ENCODE assay signal across 8 mouse cellular contexts in the genomic region with DNA sequence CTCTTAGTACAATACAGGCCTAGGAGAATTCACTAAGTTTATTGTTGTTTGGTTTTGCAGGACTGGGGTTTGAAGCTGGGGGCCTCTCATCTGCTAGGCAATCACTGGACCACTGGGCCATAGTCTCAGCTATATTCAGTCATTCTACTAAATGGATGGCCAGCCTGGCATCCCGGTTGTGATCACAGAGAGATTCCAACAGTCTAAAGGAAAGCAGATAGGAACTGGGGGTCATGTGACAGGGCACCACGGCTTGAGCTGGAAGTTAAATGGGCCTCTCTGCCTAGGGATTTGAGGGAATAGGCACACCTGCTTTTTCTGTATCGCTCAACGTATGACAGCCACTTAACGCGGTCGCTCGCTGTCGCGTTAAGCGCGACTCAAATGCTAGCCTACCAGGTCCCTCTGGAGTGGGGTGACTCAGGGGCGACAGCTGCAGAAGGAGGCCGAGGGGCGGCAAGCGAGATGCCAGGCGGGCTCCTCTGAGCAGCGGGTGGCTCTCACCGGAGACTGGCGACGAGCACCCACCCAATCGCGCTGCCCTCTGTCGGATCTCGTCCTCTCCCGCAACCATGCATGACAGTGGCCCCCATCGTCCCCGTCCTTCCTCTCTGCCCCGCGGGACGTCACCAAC. TPM values are rescaled to one million over a fixed set of nuclear protein-coding genes. Genes with fewer than 3 reads are reported as not detected.
DNase-seq lines count a peak whose midpoint lies in the region; ATAC-seq and TF ChIP-seq lines count a peak whose summit lies in the region.

No protein-coding gene starts in this region.

- H3K4me1 ChIP-seq in heart, embryonic 15.5 days (replicated peaks) = peaks cover 25% of the 10 kb centered on the region
- peaks cover 0 to 8% of the 10 kb centered on the region in 2 experiments; a peak in 1 of 4 replicates for H3K4me1 ChIP-seq in MEL (ENCODE audit: control insufficient read depth in 1 of 2, insufficient read depth in 2 of 2, low read length in 2 of 2)
- peaks cover 21% of the 10 kb centered on the region for H3K4me1 ChIP-seq in forebrain, embryonic 16.5 days (replicated peaks; ENCODE audit: control insufficient read depth, insufficient read depth, low read length)
- H3K4me1 ChIP-seq in midbrain, embryonic 11.5 days (ENCODE audit: control insufficient read depth, insufficient read depth, low read length) = peaks cover 9% of the 10 kb centered on the region

- H3K9ac ChIP-seq in heart, embryonic 15.5 days = peak overlapping the region; percentile 71
- peak overlapping the region; percentile 86 for H3K9ac ChIP-seq in MEL (ENCODE audit: control insufficient read depth, low read depth, low read length, poor library complexity, severe bottlenecking)
- H3K9ac ChIP-seq in forebrain, embryonic 16.5 days (replicated peaks; ENCODE audit: low read depth, low read length) = peak overlapping the region; percentile 60
- peak overlapping the region; percentile 76 for H3K9ac ChIP-seq in midbrain, embryonic 11.5 days (ENCODE audit: low read length)

- no peak for TF ChIP-seq RAD21 in MEL (IDR thresholded peaks at IDR 0.05; ENCODE audit: low read depth, low read length)

- no peak for TF ChIP-seq EP300 in MEL (IDR thresholded peaks at IDR 0.05; ENCODE audit: low read depth in 1 of 2, low read length in 2 of 2)

- WGBS in heart, embryonic 15.5 days = under 1% methylated on average over 31 of the region's 31 CpGs
- under 1% methylated on average over 31 of the region's 31 CpGs for WGBS in forebrain, embryonic 16.5 days
- WGBS in midbrain, embryonic 11.5 days = 1% methylated on average over 31 of the region's 31 CpGs

- TF ChIP-seq POLR2A in MEL (IDR thresholded peaks at IDR 0.05; ENCODE audit: control insufficient read depth in 1 of 2, insufficient read depth in 1 of 2, low read depth in 1 of 2, low read length in 2 of 2, poor library complexity in 1 of 2) = peak in 1 of 2 experiments; percentile 88; a peak in 3 of 4 replicates

- H3K9me3 ChIP-seq in heart, embryonic 15.5 days (replicated peaks) = no peaks in the 10 kb centered on the region
- H3K9me3 ChIP-seq in MEL (replicated peaks; ENCODE audit: insufficient read depth, low read length) = no peaks in the 10 kb centered on the region
- no peaks in the 10 kb centered on the region for H3K9me3 ChIP-seq in forebrain, embryonic 16.5 days (ENCODE audit: control insufficient read depth, low read length)
- H3K9me3 ChIP-seq in midbrain, embryonic 11.5 days (ENCODE audit: control insufficient read depth, low read length) = no peaks in the 10 kb centered on the region

- intact Hi-C loops in heart, postnatal 36 days (cut with DNase I) = loop anchor here (2.0 to 5.0 kb wide), 3 partner anchors 90 to 514 kb away; a partner anchor contains a TSS

- H3K27me3 ChIP-seq in heart, embryonic 15.5 days = no peaks in the 10 kb centered on the region
- H3K27me3 ChIP-seq in MEL (ENCODE audit: control insufficient read depth in 1 of 2, insufficient read depth in 2 of 2, low read length in 2 of 2) = no peaks in the 10 kb centered on the region
- no peaks in the 10 kb centered on the region for H3K27me3 ChIP-seq in forebrain, embryonic 16.5 days (replicated peaks; ENCODE audit: control insufficient read depth, insufficient read depth, low read length)
- H3K27me3 ChIP-seq in midbrain, embryonic 11.5 days (ENCODE audit: control insufficient read depth, insufficient read depth, low read length) = no peaks in the 10 kb centered on the region

- H3K4me2 ChIP-seq in heart, embryonic 15.5 days = peak overlapping the region; percentile 94
- peak overlapping the region; percentile 94 for H3K4me2 ChIP-seq in forebrain, embryonic 16.5 days (ENCODE audit: low read length)
- H3K4me2 ChIP-seq in midbrain, embryonic 11.5 days = peak overlapping the region; percentile 68

- H3K36me3 ChIP-seq in heart, embryonic 15.5 days = peaks cover 16% of the 10 kb centered on the region
- H3K36me3 ChIP-seq in MEL (ENCODE audit: control insufficient read depth in 1 of 2, insufficient read depth in 2 of 2, low read length in 2 of 2) = peaks cover 14 to 15% of the 10 kb centered on the region in 2 experiments
- H3K36me3 ChIP-seq in forebrain, embryonic 16.5 days (ENCODE audit: control insufficient read depth, insufficient read depth) = peaks cover 5% of the 10 kb centered on the region; the same call in 1 of the 2 replicates
- no peaks in the 10 kb centered on the region; the same call in 1 of the 2 replicates for H3K36me3 ChIP-seq in midbrain, embryonic 11.5 days (ENCODE audit: control insufficient read depth, insufficient read depth, low read length)

- H3K79me2 ChIP-seq in MEL (ENCODE audit: control insufficient read depth, insufficient read depth, low read length, poor library complexity) = peaks cover 20% of the 10 kb centered on the region

- no peak for DNase-seq in heart, postnatal 36 days
- peak; percentile 69 for DNase-seq in MEL (ENCODE audit: low read depth, low spot score)
- DNase-seq in midbrain, embryonic 11.5 days (ENCODE audit: low spot score, missing footprints) = no peak
- DNase-seq in frontal cortex, postnatal 36 days (ENCODE audit: low spot score in 2 of 2) = no peak
- DNase-seq in spleen, adult 12 weeks (ENCODE audit: low spot score) = no peak

- H3K4me3 ChIP-seq in heart, embryonic 15.5 days = peak overlapping the region; percentile 93
- H3K4me3 ChIP-seq in MEL (ENCODE audit: control insufficient read depth in 1 of 2, insufficient read depth in 1 of 2, low read depth in 2 of 2, low read length in 2 of 2) = peak overlapping the region; percentile 62 to 89
- peak overlapping the region; percentile 79 for H3K4me3 ChIP-seq in forebrain, embryonic 16.5 days (replicated peaks; ENCODE audit: low read length)
- H3K4me3 ChIP-seq in midbrain, embryonic 11.5 days (ENCODE audit: low read depth, low read length) = peak overlapping the region; percentile 73

- H3K27ac ChIP-seq in heart, embryonic 15.5 days = peak overlapping the region; percentile 53
- H3K27ac ChIP-seq in MEL (ENCODE audit: control insufficient read depth, low read depth, low read length) = peak overlapping the region; percentile 49
- no peak overlapping the region for H3K27ac ChIP-seq in forebrain, embryonic 16.5 days (ENCODE audit: low read length)
- H3K27ac ChIP-seq in midbrain, embryonic 11.5 days (ENCODE audit: low read depth, low read length) = no peak overlapping the region; the same call in 1 of the 2 replicates

- ATAC-seq in heart, embryonic 15.5 days (replicated peaks; ENCODE audit: insufficient number of reproducible peaks, insufficient read depth, low FRiP score, low read depth) = no peak
- ATAC-seq in forebrain, embryonic 16.5 days = no peak
- no peak for ATAC-seq in midbrain, embryonic 11.5 days (ENCODE audit: low FRiP score)
- no peak for ATAC-seq in inflammation-experienced regulatory T-cells, adult 6 months

- no peak for TF ChIP-seq CTCF in MEL (IDR thresholded peaks at IDR 0.05 in 2 of 3, conservative IDR thresholded peaks at IDR 0.05 in 1 of 3; ENCODE audit: control insufficient read depth in 1 of 3, insufficient read depth in 1 of 3, low read depth in 2 of 3, low read length in 3 of 3, poor library complexity in 1 of 3, severe bottlenecking in 1 of 3)

TF ChIP-seq in MEL, 35 proteins besides CTCF, POLR2A, EP300 and RAD21 (continues in another document):
- TF ChIP-seq POLR2AphosphoS5 (IDR thresholded peaks at IDR 0.05; ENCODE audit: borderline replicate concordance, low read depth, low read length) = no peak
- TF ChIP-seq MYC (IDR thresholded peaks at IDR 0.05; ENCODE audit: low read depth, low read length) = no peak
- TF ChIP-seq MAFK (IDR thresholded peaks at IDR 0.05; ENCODE audit: borderline replicate concordance, low read depth, low read length) = no peak
- no peak for TF ChIP-seq ZNF384 (IDR thresholded peaks at IDR 0.05; ENCODE audit: low read depth, low read length)
- TF ChIP-seq TBP (IDR thresholded peaks at IDR 0.05; ENCODE audit: low read depth, low read length) = 0 out of 2 replicates have a peak, but pooled peaks have one; percentile 17
- TF ChIP-seq USF2 (IDR thresholded peaks at IDR 0.05; ENCODE audit: borderline replicate concordance in 1 of 2, insufficient read depth in 1 of 2, low read depth in 1 of 2, low read length in 2 of 2) = 0 out of 4 replicates have a peak, but pooled peaks of 1 of the 2 experiments have one; percentile 22

RNA-seq across cellular contexts. Expression of a gene that starts 0.4 kb away (rescaled TPM):
- polyA plus RNA-seq in heart, embryonic 15.5 days (2015; fragmentation: Nextera tagmentation; extraction: Ambion mirVana) = 27.7 and 32.9 TPM in 2 replicates
- total RNA-seq in heart, postnatal 36 days (2021) = 1 to 10 TPM; 1.3 to 1.7 TPM
- total RNA-seq in MEL (2012; rRNA removed) = 52.8 and 55.2 TPM in 2 replicates
- 100 to 1,000 TPM in 1 of 2 experiments, not detected in 1; 108 TPM for polyA plus RNA-seq in MEL (2012; ENCODE audit: insufficient read depth in 1 of 2, insufficient read length in 2 of 2, low read depth in 1 of 2, low replicate concordance in 2 of 2, missing spikeins in 1 of 2)
- polyA plus RNA-seq in forebrain, embryonic 16.5 days (2015; fragmentation: Nextera tagmentation; extraction: Ambion mirVana) = 29.5 and 29.9 TPM in 2 replicates
- 82.3 and 87.5 TPM in 2 replicates for polyA plus RNA-seq in midbrain, embryonic 11.5 days (2014; fragmentation: Nextera tagmentation; extraction: Ambion mirVana)
- 10 to 100 TPM in 1 of 3 experiments, 1 to 10 TPM in 2; 5.8 to 36.4 (median 6.2) TPM for polyA plus RNA-seq in inflammation-experienced regulatory T-cells, adult 6 months (2017; shearing (Covaris generic))

RNA-seq across cellular contexts. Expression of a gene that starts 0.8 kb away (rescaled TPM):
- 12.0 TPM in 2 replicates for polyA plus RNA-seq in heart, embryonic 15.5 days (2015; fragmentation: Nextera tagmentation; extraction: Ambion mirVana)
- 10 to 100 TPM; 11.2 to 13.5 TPM for total RNA-seq in heart, postnatal 36 days (2021)
- total RNA-seq in MEL (2012; rRNA removed) = 31.4 and 36.6 TPM in 2 replicates
- polyA plus RNA-seq in MEL (2012; ENCODE audit: insufficient read depth in 1 of 2, insufficient read length in 2 of 2, low read depth in 1 of 2, low replicate concordance in 2 of 2, missing spikeins in 1 of 2) = 10 to 100 TPM in 1 of 2 experiments, not detected in 1; 28.4 TPM
- polyA plus RNA-seq in forebrain, embryonic 16.5 days (2015; fragmentation: Nextera tagmentation; extraction: Ambion mirVana) = 36.6 and 37.4 TPM in 2 replicates
- polyA plus RNA-seq in midbrain, embryonic 11.5 days (2014; fragmentation: Nextera tagmentation; extraction: Ambion mirVana) = 19.4 and 21.5 TPM in 2 replicates
- polyA plus RNA-seq in inflammation-experienced regulatory T-cells, adult 6 months (2017; shearing (Covaris generic)) = 10 to 100 TPM; 10.2 to 13.3 (median 13.1) TPM

RNA-seq across cellular contexts. Expression of a gene that starts 17.3 kb away (rescaled TPM):
- 0.29 TPM in 1 of 2 replicates, not detected in the other for polyA plus RNA-seq in heart, embryonic 15.5 days (2015; fragmentation: Nextera tagmentation; extraction: Ambion mirVana)
- not detected for total RNA-seq in heart, postnatal 36 days (2021)
- total RNA-seq in MEL (2012; rRNA removed) = not detected in 2 replicates
- under 1 TPM in 1 of 2 experiments, not detected in 1; 0.08 TPM for polyA plus RNA-seq in MEL (2012; ENCODE audit: insufficient read depth in 1 of 2, insufficient read length in 2 of 2, low read depth in 1 of 2, low replicate concordance in 2 of 2, missing spikeins in 1 of 2)
- polyA plus RNA-seq in forebrain, embryonic 16.5 days (2015; fragmentation: Nextera tagmentation; extraction: Ambion mirVana) = 0.11 TPM in 1 of 2 replicates, not detected in the other
- polyA plus RNA-seq in midbrain, embryonic 11.5 days (2014; fragmentation: Nextera tagmentation; extraction: Ambion mirVana) = 0.11 TPM in 1 of 2 replicates, not detected in the other
- under 1 TPM in 2 of 3 experiments, not detected in 1; 0.21 to 0.71 TPM for polyA plus RNA-seq in inflammation-experienced regulatory T-cells, adult 6 months (2017; shearing (Covaris generic))

Comparison
In these comparisons a context has a peak if more than half of its experiments do, and no peak if none do; other contexts are left out.
1. H3K27ac ChIP-seq: peak in heart, embryonic 15.5 days (single experiment) and MEL (single experiment); none in forebrain, embryonic 16.5 days (single experiment) and midbrain, embryonic 11.5 days (single experiment).
2. Peak in every context shown above with its lines, with median percentiles within 50 percentile points of each other: H3K4me2 ChIP-seq, H3K4me3 ChIP-seq and H3K9ac ChIP-seq.